Mouse (Mus musculus): ENCODE measurements around the gene Cd151.
A peak's percentile ranks its signal among the peaks of the same experiment; 100 is the strongest.

DNA sequence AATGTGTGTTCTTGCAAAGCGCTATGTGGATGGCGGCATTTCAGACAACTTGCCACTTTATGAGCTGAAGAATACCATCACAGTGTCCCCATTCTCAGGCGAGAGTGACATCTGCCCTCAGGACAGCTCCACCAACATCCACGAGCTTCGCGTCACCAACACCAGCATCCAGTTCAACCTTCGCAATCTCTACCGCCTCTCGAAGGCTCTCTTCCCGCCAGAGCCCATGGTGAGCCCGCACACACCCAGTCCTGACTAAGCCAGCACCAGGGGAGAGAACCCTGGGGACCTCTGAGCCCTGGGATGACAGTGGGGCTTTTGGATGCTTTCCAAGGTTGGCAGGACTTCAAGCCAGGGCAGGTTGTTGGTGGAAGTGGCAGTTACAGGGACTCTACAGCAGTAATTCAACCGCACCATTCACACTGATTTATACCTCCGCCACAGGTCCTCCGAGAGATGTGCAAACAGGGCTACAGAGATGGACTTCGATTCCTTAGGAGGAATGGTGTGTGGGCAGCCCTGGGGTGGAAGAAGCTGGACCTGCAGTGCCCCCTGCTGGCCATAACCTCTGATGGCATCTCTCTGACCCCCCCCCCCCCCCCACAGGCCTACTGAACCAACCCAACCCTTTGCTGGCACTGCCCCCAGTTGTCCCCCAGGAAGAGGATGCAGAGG lies 9.1 kb upstream of the Cd151 start:
- peak; percentile 75 for TF ChIP-seq CTCF (IDR thresholded peaks at IDR 0.05)
- TF ChIP-seq POLR2A (IDR thresholded peaks at IDR 0.05; ENCODE audit: insufficient read depth, low read depth, low read length), result 0 out of 2 replicates have a peak, but pooled peaks have one; percentile 22
- TF ChIP-seq EP300 (IDR thresholded peaks at IDR 0.05; ENCODE audit: insufficient read depth, low read depth, low read length), result 0 out of 2 replicates have a peak, but pooled peaks have one; percentile 37

Data from heart, adult 2 months (tissue).